Mouse (Mus musculus) macrophage (primary cell): Measurements from ENCODE around the gene Wdr54. TPM values are rescaled to one million over a fixed set of nuclear protein-coding genes. Genes with fewer than 3 reads are reported as not detected.
"Not testable (repeated sequence)": the region's sequence is repeated elsewhere in the genome, so short reads cannot be mapped to it uniquely, and the experiment has no call there.

Experiments used
- H3K27ac ChIP-seq: fragments of 350-480 bp; formaldehyde crosslinking; 2 replicates; pipeline ENCODE4 v1.9.0; 2021
- H3K36me3 ChIP-seq: fragments of 350-480 bp; formaldehyde crosslinking; 2 replicates; pipeline ENCODE4 v1.9.0; 2021; ENCODE audit errors: inconsistent target
- H3K4me3 ChIP-seq: fragments of 350-480 bp; formaldehyde crosslinking; 2 replicates; pipeline ENCODE4 v1.9.0; 2021; ENCODE audit errors: inconsistent target
- H3K79me2 ChIP-seq: fragments of 350-480 bp; formaldehyde crosslinking; 2 replicates; pipeline ENCODE4 v1.9.0; 2021; ENCODE audit errors: inconsistent target
- WGBS: methylation state at CpG from one replicate; pipeline ENCODE4 v1.1.7; 2026; ENCODE audit warnings: inconsistent platforms; ENCODE audit not compliant: missing documents; 5-methylcytosine and 5-hydroxymethylcytosine counted together
- polyA plus RNA-seq: library from polyadenylated mRNA; stranded (reverse); fragments of 250-400 nt; gene quantifications from 3 replicates; pipeline ENCODE4 v1.2.4, GENCODE M21; 2018; ENCODE audit warnings: inconsistent platforms

Wdr54 gene
- polyA plus RNA-seq, 1 experiment from 2014 or later, result 0.30 TPM

GRCm38 (mm10) chr6:83169872-83170271 lies 13.7 kb upstream of the Wdr54 start:
- 92% methylated on average over 5 of the region's 5 CpGs for WGBS
- Histone ChIP-seq H3K27ac (no peak overlapping the region), H3K79me2 (peaks cover 89% of the 10 kb centered on the region)

GRCm38 (mm10) chr6:83166243-83166630 lies 10.0 kb upstream of the Wdr54 start:
- WGBS, result 4% methylated on average over 12 of the region's 12 CpGs
- Histone ChIP-seq H3K36me3 (no peaks in the 10 kb centered on the region), H3K4me3 (peak overlapping the region; percentile 83), H3K79me2 (peaks cover 53% of the 10 kb centered on the region), H3K27ac (peak overlapping the region; percentile 27; the same call in 1 of the 2 replicates)

More at GRCm38 (mm10) chr6:83169872-83170271, 13.7 kb upstream of the Wdr54 start:
- H3K36me3 ChIP-seq, result no peaks in the 10 kb centered on the region
- H3K4me3 ChIP-seq, result no peak overlapping the region

- H3K27ac ChIP-seq, result peak within 1 kb of the TSS; percentile 89
- 0% methylated on average over 58 of the region's 58 CpGs for WGBS
These were observed 9.5 kb upstream of the Wdr54 start, which contains the start of gene Dctn1 for GRCm38 (mm10) chr6:83165607-83166242. Gene Dctn1, plus strand, starts transcription at chr6:83165920.

GRCm38 (mm10) chr6:83165026-83165606 lies 8.9 kb upstream of the Wdr54 start:
- Histone ChIP-seq H3K27ac (peak overlapping the region; percentile 89), H3K36me3 (no peaks in the 10 kb centered on the region), H3K79me2 (peaks cover 42% of the 10 kb centered on the region), H3K4me3 (peak overlapping the region; percentile 43)
- 6% methylated on average over 6 of the region's 6 CpGs for WGBS

More at GRCm38 (mm10) chr6:83165607-83166242, 9.5 kb upstream of the Wdr54 start, which contains the start of gene Dctn1:
- Histone ChIP-seq H3K36me3 (no peaks in the 10 kb centered on the region), H3K79me2 (peaks cover 48% of the 10 kb centered on the region), H3K4me3 (peak within 1 kb of the TSS; percentile 83)

- H3K27ac ChIP-seq, result no peak overlapping the region
- H3K79me2 ChIP-seq, result peaks cover 17% of the 10 kb centered on the region
- no peaks in the 10 kb centered on the region for H3K36me3 ChIP-seq
- peak overlapping the region; percentile 3; the same call in 1 of the 2 replicates for H3K4me3 ChIP-seq
- 6% methylated on average over 8 of the region's 8 CpGs for WGBS
These were observed 6.5 kb upstream of the Wdr54 start for GRCm38 (mm10) chr6:83162701-83163100.

GRCm38 (mm10) chr6:83161921-83162641 lies 5.9 kb upstream of the Wdr54 start:
- 4% methylated on average over 49 of the region's 49 CpGs for whole genome bisulfite sequencing
- no peak overlapping the region for H3K27ac ChIP-seq
- H3K4me3 ChIP-seq, result peak overlapping the region; percentile 3; the same call in 1 of the 2 replicates
- no peaks in the 10 kb centered on the region for H3K36me3 ChIP-seq
- peaks cover 11% of the 10 kb centered on the region for H3K79me2 ChIP-seq

- peaks cover 5% of the 10 kb centered on the region for H3K79me2 ChIP-seq
- WGBS, result 22% methylated on average over 19 of the region's 19 CpGs
- H3K36me3 ChIP-seq, result no peaks in the 10 kb centered on the region
- H3K27ac ChIP-seq, result no peak overlapping the region
- H3K4me3 ChIP-seq, result no peak overlapping the region
These were observed 5.2 kb upstream of the Wdr54 start for GRCm38 (mm10) chr6:83161442-83161841.

GRCm38 (mm10) chr6:83159456-83159855 lies 3.3 kb upstream of the Wdr54 start:
- not testable (repeated sequence) for H3K4me3 ChIP-seq, H3K27ac ChIP-seq, H3K36me3 ChIP-seq, H3K79me2 ChIP-seq
- 10% methylated on average over 3 of the region's 3 CpGs for WGBS

GRCm38 (mm10) chr6:83155552-83156238 lies 502 bp downstream of the Wdr54 start:
- Histone ChIP-seq H3K27ac (no peak overlapping the region), H3K36me3 (no peaks in the 10 kb centered on the region), H3K79me2 (no peaks in the 10 kb centered on the region), H3K4me3 (peak overlapping the region; percentile 45)
- WGBS, result 16% methylated on average over 20 of the region's 23 CpGs

GRCm38 (mm10) chr6:83153485-83153884 lies 2.7 kb downstream of the Wdr54 start:
- Histone ChIP-seq H3K27ac (no peak overlapping the region), H3K79me2 (no peaks in the 10 kb centered on the region), H3K36me3 (no peaks in the 10 kb centered on the region), H3K4me3 (no peak overlapping the region)
- 79% methylated on average over 5 of the region's 5 CpGs for WGBS

- WGBS, result 90% methylated on average over 12 of the region's 12 CpGs
- H3K4me3 ChIP-seq, result no peak overlapping the region
- no peaks in the 10 kb centered on the region for H3K36me3 ChIP-seq
- H3K27ac ChIP-seq, result no peak overlapping the region
- H3K79me2 ChIP-seq, result no peaks in the 10 kb centered on the region
These were observed 3.2 kb downstream of the Wdr54 start for GRCm38 (mm10) chr6:83153038-83153437.

GRCm38 (mm10) chr6:83151721-83152120 lies 4.5 kb downstream of the Wdr54 start:
- Histone ChIP-seq H3K79me2 (no peaks in the 10 kb centered on the region), H3K27ac (no peak overlapping the region), H3K36me3 (no peaks in the 10 kb centered on the region), H3K4me3 (no peak overlapping the region)
- WGBS, result 89% methylated on average over 7 of the region's 8 CpGs

- Histone ChIP-seq H3K27ac (no peak overlapping the region), H3K4me3 (no peak overlapping the region), H3K36me3 (no peaks in the 10 kb centered on the region), H3K79me2 (no peaks in the 10 kb centered on the region)
- WGBS, result 90% methylated on average over 7 of the region's 7 CpGs
These were observed 8.9 kb downstream of the Wdr54 start for GRCm38 (mm10) chr6:83147280-83147679.

GRCm38 (mm10) chr6:83145805-83146204 lies 10.4 kb downstream of the Wdr54 start:
- H3K79me2 ChIP-seq, result no peaks in the 10 kb centered on the region
- WGBS, result 92% methylated on average over 9 of the region's 9 CpGs
- H3K27ac ChIP-seq, result no peak overlapping the region
- no peaks in the 10 kb centered on the region for H3K36me3 ChIP-seq
- H3K4me3 ChIP-seq, result no peak overlapping the region
